Mouse (Mus musculus) liver, postnatal 0 days (tissue): ENCODE measurements around the gene Rad50. TPM values are rescaled to one million over a fixed set of nuclear protein-coding genes. Genes with fewer than 3 reads are reported as not detected.

ENCODE experiments used
- ATAC-seq: fragments of 200-750 bp; cut with Nextera tagmentation; 2 replicates; pipeline ENCODE4 v1.8.0; 2017; ENCODE audit warnings: mild to moderate bottlenecking, moderate library complexity
- DNase-seq: peaks from one replicate; pipeline ENCODE4 v3.0.0-alpha.2; 2016
- H3K27ac ChIP-seq: fragments of 300-500 bp; sonication (generic); 2 replicates; pipeline ENCODE4 v1.5.1; 2014; ENCODE audit warnings: antibody characterized with exemption, moderate library complexity, mild to moderate bottlenecking, low read depth
- H3K27me3 ChIP-seq: fragments of 300-500 bp; sonication (generic); 2 replicates; pipeline ENCODE4 v1.6.1; 2014; ENCODE audit warnings: low read length, control low read depth, mixed read lengths; ENCODE audit not compliant: insufficient read depth
- H3K36me3 ChIP-seq: fragments of 300-500 bp; sonication (generic); replicated peaks from 2 replicates; pipeline ENCODE4 v1.6.1; 2014; ENCODE audit warnings: mild to moderate bottlenecking, control low read depth, low read length, moderate library complexity, mixed read lengths; ENCODE audit not compliant: insufficient read depth
- H3K4me1 ChIP-seq: fragments of 300-500 bp; sonication (generic); 2 replicates; pipeline ENCODE4 v1.6.1; 2014; ENCODE audit warnings: antibody characterized with exemption, mild to moderate bottlenecking, control low read depth; ENCODE audit not compliant: insufficient read depth
- H3K4me2 ChIP-seq: fragments of 300-500 bp; sonication (generic); 2 replicates; pipeline ENCODE4 v1.6.1; 2014; ENCODE audit warnings: low read depth, mild to moderate bottlenecking, low read length, moderate library complexity, mixed read lengths
- H3K4me3 ChIP-seq: fragments of 300-500 bp; sonication (generic); 2 replicates; pipeline ENCODE4 v1.5.1; 2014; ENCODE audit warnings: low read depth, low read length
- H3K9ac ChIP-seq: fragments of 300-500 bp; sonication (generic); replicated peaks from 2 replicates; pipeline ENCODE4 v1.6.1; 2014; ENCODE audit warnings: mild to moderate bottlenecking, moderate library complexity
- H3K9me3 ChIP-seq: fragments of 300-500 bp; sonication (generic); 2 replicates; pipeline ENCODE4 v1.6.1; 2016; ENCODE audit warnings: mild to moderate bottlenecking, control low read depth, low read length, mixed read lengths
- CTCF ChIP-seq: sonication (generic); IDR thresholded peaks from 2 replicates; pipeline ENCODE4 v1.5.1; 2016; ENCODE audit warnings: antibody characterized with exemption, low read depth
- EP300 ChIP-seq: IDR thresholded peaks from 2 replicates; pipeline ENCODE4 v1.6.1; 2016; ENCODE audit warnings: antibody characterized with exemption, low read depth, mild to moderate bottlenecking
- WGBS: fragments of 180-500 bp; shearing (Covaris S2); extraction: QIAGEN DNeasy Blood & Tissue Kit; methylation state at CpG from one replicate; pipeline ENCODE4 v1.1.7; 2014; ENCODE audit not compliant: insufficient replicate concordance; 5-methylcytosine and 5-hydroxymethylcytosine counted together
- polyA plus RNA-seq: library from polyadenylated mRNA; unstranded; fragments of >200 nt; fragmentation: Nextera tagmentation; extraction: Ambion mirVana; gene quantifications from 2 replicates; pipeline ENCODE4 v1.2.1, GENCODE M21; 2015

The Rad50 gene
- polyA plus RNA-seq, 1 experiment from 2014 or later, result 11.1 TPM

- H3K27me3 ChIP-seq, result no peaks in the 10 kb centered on the region
- DNase-seq (no peak), ATAC-seq (no peak)
- TF ChIP-seq EP300 (no peak), CTCF (no peak)
- H3K4me3 ChIP-seq, result no peak overlapping the region
- H3K36me3 ChIP-seq, result no peaks in the 10 kb centered on the region
- no peak overlapping the region for H3K27ac ChIP-seq
- WGBS, result 36% methylated on average over 6 of the region's 6 CpGs
- H3K4me2 ChIP-seq, result no peak overlapping the region
- peaks cover 4% of the 10 kb centered on the region; the same call in 1 of the 2 replicates for H3K4me1 ChIP-seq
- H3K9me3 ChIP-seq, result no peaks in the 10 kb centered on the region
- H3K9ac ChIP-seq, result no peak overlapping the region
These were observed 84.7 kb downstream of the Rad50 start for GRCm38 (mm10) chr11:53622440-53622806.

DNA sequence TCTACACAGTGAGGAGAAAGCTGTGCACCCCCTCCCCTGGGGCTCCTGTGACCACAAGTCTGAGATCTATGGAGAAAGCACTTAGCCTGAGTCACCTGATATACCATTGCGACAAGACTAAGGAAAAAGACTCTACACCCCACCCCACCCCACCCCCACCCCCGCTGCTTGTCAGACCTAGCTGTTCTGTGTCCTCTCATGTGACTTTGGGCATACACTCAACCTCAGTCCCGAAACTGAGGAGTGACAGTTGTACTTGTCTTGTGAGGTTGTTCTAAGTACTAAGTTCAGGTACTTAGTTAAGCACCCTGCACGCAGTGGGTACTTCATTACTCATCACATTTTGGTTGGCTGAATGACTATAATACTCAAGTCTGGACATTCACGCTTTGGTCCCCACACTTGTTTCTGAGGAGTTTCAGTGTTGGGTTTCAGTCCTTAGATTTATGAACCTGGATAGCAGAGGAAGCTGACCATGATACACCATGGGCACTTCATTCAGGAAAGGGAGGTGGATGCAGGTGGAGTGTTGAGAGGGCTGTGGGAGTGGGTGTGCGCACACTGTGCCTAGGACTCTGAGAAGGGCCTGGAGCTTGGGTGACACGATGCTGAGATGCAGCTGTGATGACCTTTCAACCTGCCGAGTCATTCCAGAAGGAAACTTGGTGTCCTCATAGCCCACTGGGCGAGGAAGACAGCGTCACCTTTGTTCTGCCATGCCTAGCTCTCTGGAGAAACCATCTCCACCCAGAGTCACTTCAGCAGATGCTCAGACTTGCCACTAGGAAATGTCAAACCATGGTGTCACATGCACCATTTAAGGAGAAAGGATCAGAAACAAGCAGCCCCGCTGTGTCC, 85.3 kb downstream of the Rad50 start:
- H3K4me1 ChIP-seq, result no peaks in the 10 kb centered on the region
- WGBS, result 74% methylated on average over 11 of the region's 11 CpGs
- no peaks in the 10 kb centered on the region for H3K36me3 ChIP-seq
- H3K9me3 ChIP-seq, result no peaks in the 10 kb centered on the region
- TF ChIP-seq EP300 (no peak), CTCF (no peak)
- DNase-seq (no peak), ATAC-seq (no peak)
- H3K9ac ChIP-seq, result no peak overlapping the region
- no peaks in the 10 kb centered on the region for H3K27me3 ChIP-seq
- H3K4me2 ChIP-seq, result no peak overlapping the region
- H3K4me3 ChIP-seq, result no peak overlapping the region
- no peak overlapping the region for H3K27ac ChIP-seq

GRCm38 (mm10) chr11:53620094-53620493, 87.0 kb downstream of the Rad50 start:
- TF ChIP-seq EP300 (no peak), CTCF (no peak)
- Histone ChIP-seq H3K4me2 (no peak overlapping the region), H3K4me3 (no peak overlapping the region), H3K27ac (no peak overlapping the region), H3K9me3 (no peaks in the 10 kb centered on the region), H3K9ac (no peak overlapping the region), H3K4me1 (peaks cover 6% of the 10 kb centered on the region), H3K27me3 (no peaks in the 10 kb centered on the region), H3K36me3 (no peaks in the 10 kb centered on the region)
- no peak for ATAC-seq
- no peak for DNase-seq
- WGBS, result 58% methylated on average over 4 of the region's 4 CpGs

GRCm38 (mm10) chr11:53619428-53619827, 87.7 kb downstream of the Rad50 start:
- Histone ChIP-seq H3K9ac (no peak overlapping the region), H3K4me1 (peaks cover 6% of the 10 kb centered on the region), H3K36me3 (no peaks in the 10 kb centered on the region), H3K9me3 (no peaks in the 10 kb centered on the region), H3K4me3 (no peak overlapping the region), H3K27ac (no peak overlapping the region), H3K4me2 (no peak overlapping the region), H3K27me3 (no peaks in the 10 kb centered on the region)
- ATAC-seq, result peak; percentile 53; the same call in 1 of the 2 replicates
- TF ChIP-seq EP300, result no peak
- no peak for TF ChIP-seq CTCF
- DNase-seq, result no peak
- 47% methylated on average over 6 of the region's 6 CpGs for WGBS

DNA sequence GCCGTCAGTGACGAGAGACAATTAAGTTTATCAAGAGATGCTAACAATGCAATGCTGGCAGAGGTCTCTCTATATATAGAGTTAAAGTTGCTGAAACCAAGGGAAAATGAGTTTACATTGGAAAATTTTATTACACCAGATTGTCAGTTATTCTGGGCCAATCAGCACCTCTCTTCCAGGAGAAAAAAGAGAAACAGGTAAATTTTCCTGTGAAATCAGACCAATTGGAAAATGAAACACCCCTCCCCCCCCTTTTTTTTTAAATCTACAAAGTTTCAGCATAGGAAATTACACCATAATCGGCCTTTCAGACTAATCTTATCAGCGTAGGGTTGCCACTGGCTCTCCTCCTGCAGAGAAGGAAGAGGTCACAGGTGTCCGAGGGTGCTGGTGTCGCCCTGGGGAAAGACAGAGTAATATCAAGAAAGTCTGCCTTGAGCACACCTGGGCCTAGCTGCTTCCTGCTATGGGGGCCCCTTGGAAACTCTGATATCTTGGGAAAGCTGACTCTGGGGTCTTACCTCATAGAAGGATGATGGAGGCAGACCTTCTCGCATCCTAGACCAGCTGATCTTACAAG, 88.4 kb downstream of the Rad50 start, which contains the start of gene Il4:
Il4 (minus strand) TSS at position 51 of the 580 bp plus-strand sequence.
- H3K27me3 ChIP-seq, result no peaks in the 10 kb centered on the region
- DNase-seq, result no peak
- H3K9ac ChIP-seq, result no peak within 1 kb of the TSS
- no peak within 1 kb of the TSS for H3K4me2 ChIP-seq
- H3K4me1 ChIP-seq, result peaks cover 6% of the 10 kb centered on the region
- no peak for ATAC-seq
- no peaks in the 10 kb centered on the region for H3K9me3 ChIP-seq
- no peak within 1 kb of the TSS for H3K27ac ChIP-seq
- H3K4me3 ChIP-seq, result no peak within 1 kb of the TSS
- 51% methylated on average over 7 of the region's 7 CpGs for WGBS
- no peaks in the 10 kb centered on the region for H3K36me3 ChIP-seq
- TF ChIP-seq CTCF, result no peak
- no peak for TF ChIP-seq EP300

DNA sequence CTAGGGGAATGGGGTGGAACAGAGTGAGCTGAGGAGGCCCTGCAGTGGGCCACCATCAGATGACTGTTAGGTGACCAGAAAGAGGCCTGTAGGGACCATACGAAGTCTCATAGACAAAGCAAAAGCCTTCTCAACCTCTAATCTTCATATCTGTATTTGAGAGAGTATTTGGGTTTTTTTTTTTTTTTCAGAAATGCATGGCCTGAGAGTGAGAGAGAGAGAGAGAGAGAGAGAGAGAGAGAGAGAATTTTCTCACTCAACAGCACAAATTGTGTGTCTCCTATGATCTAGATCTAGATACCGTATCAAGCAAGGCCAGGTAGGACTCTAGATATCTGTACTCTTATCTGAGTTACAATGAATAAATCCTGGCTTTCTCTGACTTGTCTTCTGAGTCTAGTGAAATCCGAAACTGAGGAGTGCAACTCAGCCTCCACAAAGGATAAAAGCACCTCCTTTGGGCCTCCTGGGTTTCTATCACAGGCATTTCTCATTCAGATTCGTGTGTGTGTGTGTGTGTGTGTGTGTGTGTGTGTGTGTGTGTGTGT, 89.5 kb downstream of the Rad50 start:
- Histone ChIP-seq H3K4me1 (peaks cover 6% of the 10 kb centered on the region), H3K36me3 (no peaks in the 10 kb centered on the region), H3K27ac (no peak overlapping the region), H3K4me2 (no peak overlapping the region), H3K9me3 (no peaks in the 10 kb centered on the region), H3K27me3 (no peaks in the 10 kb centered on the region), H3K9ac (no peak overlapping the region), H3K4me3 (no peak overlapping the region)
- TF ChIP-seq CTCF (no peak), EP300 (no peak)
- ATAC-seq (no peak), DNase-seq (no peak)
- whole genome bisulfite sequencing, result 53% methylated on average over 4 of the region's 4 CpGs
